Mouse (Mus musculus) forebrain, embryonic 13.5 days (tissue): ENCODE data around the gene Tbck. TPM values are rescaled to one million over a fixed set of nuclear protein-coding genes. Genes with fewer than 3 reads are reported as not detected.

Source experiments
- ATAC-seq: fragments of 200-750 bp; cut with Nextera tagmentation; 2 replicates; pipeline ENCODE4 v1.8.0; 2017
- H3K27ac ChIP-seq: fragments of 300-500 bp; sonication (generic); 2 replicates; pipeline ENCODE4 v1.5.1; 2015; ENCODE audit warnings: inconsistent platforms, mild to moderate bottlenecking, moderate library complexity
- H3K27me3 ChIP-seq: fragments of 300-500 bp; sonication (generic); 2 replicates; pipeline ENCODE4 v1.6.1; 2015; ENCODE audit warnings: mild to moderate bottlenecking, inconsistent platforms
- H3K36me3 ChIP-seq: fragments of 300-500 bp; sonication (generic); 2 replicates; pipeline ENCODE4 v1.6.1; 2015; ENCODE audit warnings: mild to moderate bottlenecking, inconsistent platforms; ENCODE audit not compliant: poor library complexity, severe bottlenecking
- H3K4me1 ChIP-seq: fragments of 300-500 bp; sonication (generic); 2 replicates; pipeline ENCODE4 v1.6.1; 2015; ENCODE audit warnings: inconsistent platforms
- H3K4me2 ChIP-seq: fragments of 300-500 bp; sonication (generic); 2 replicates; pipeline ENCODE4 v1.6.1; 2015; ENCODE audit warnings: inconsistent platforms, mild to moderate bottlenecking, moderate library complexity
- H3K4me3 ChIP-seq: fragments of 300-500 bp; sonication (generic); 2 replicates; pipeline ENCODE4 v1.5.1; 2015; ENCODE audit warnings: mild to moderate bottlenecking, inconsistent platforms
- H3K9ac ChIP-seq: fragments of 300-500 bp; sonication (generic); 2 replicates; pipeline ENCODE4 v1.6.1; 2015; ENCODE audit warnings: mild to moderate bottlenecking, inconsistent platforms
- H3K9me3 ChIP-seq: fragments of 300-500 bp; sonication (generic); replicated peaks from 2 replicates; pipeline ENCODE4 v1.6.1; 2016; ENCODE audit warnings: inconsistent platforms
- WGBS: fragments of 180-500 bp; shearing (Covaris S2); methylation state at CpG from one replicate; pipeline ENCODE4 v1.1.7; 2015; 5-methylcytosine and 5-hydroxymethylcytosine counted together
- polyA plus RNA-seq: library from polyadenylated mRNA; unstranded; fragments of >200 nt; fragmentation: Nextera tagmentation; extraction: Ambion mirVana; gene quantifications from 2 replicates; pipeline ENCODE4 v1.2.1, GENCODE M21; 2015

Tbck gene
- polyA plus RNA-seq, 1 experiment from 2014 or later: 33.0 TPM

- Histone ChIP-seq H3K9ac (no peak overlapping the region), H3K4me2 (no peak overlapping the region), H3K4me3 (no peak overlapping the region), H3K27me3 (no peaks in the 10 kb centered on the region), H3K4me1 (no peaks in the 10 kb centered on the region), H3K9me3 (no peaks in the 10 kb centered on the region), H3K36me3 (peaks cover 6% of the 10 kb centered on the region; the same call in 1 of the 2 replicates), H3K27ac (no peak overlapping the region)
- WGBS: 80% methylated on average over 5 of the region's 5 CpGs
- no peak for ATAC-seq
These were observed 127.8 kb downstream of the Tbck start for GRCm38 (mm10) chr3:132811791-132812190.

GRCm38 (mm10) chr3:132812356-132812755, 128.4 kb downstream of the Tbck start:
- ATAC-seq: no peak
- Histone ChIP-seq H3K27me3 (no peaks in the 10 kb centered on the region), H3K36me3 (peaks cover 6% of the 10 kb centered on the region; the same call in 1 of the 2 replicates), H3K9ac (no peak overlapping the region), H3K9me3 (no peaks in the 10 kb centered on the region), H3K27ac (no peak overlapping the region), H3K4me1 (no peaks in the 10 kb centered on the region), H3K4me3 (no peak overlapping the region), H3K4me2 (no peak overlapping the region)
- 88% methylated on average over 5 of the region's 5 CpGs for WGBS

GRCm38 (mm10) chr3:132813147-132813546, 129.2 kb downstream of the Tbck start:
- no peak overlapping the region for H3K4me2 ChIP-seq
- H3K36me3 ChIP-seq: peaks cover 6% of the 10 kb centered on the region; the same call in 1 of the 2 replicates
- no peak for ATAC-seq
- 92% methylated on average over 3 of the region's 3 CpGs for WGBS
- H3K27ac ChIP-seq: no peak overlapping the region
- no peaks in the 10 kb centered on the region for H3K4me1 ChIP-seq
- H3K4me3 ChIP-seq: no peak overlapping the region
- no peaks in the 10 kb centered on the region for H3K27me3 ChIP-seq
- no peak overlapping the region for H3K9ac ChIP-seq
- no peaks in the 10 kb centered on the region for H3K9me3 ChIP-seq

GRCm38 (mm10) chr3:132813706-132814497, 130.0 kb downstream of the Tbck start:
- Histone ChIP-seq H3K27me3 (no peaks in the 10 kb centered on the region), H3K4me1 (no peaks in the 10 kb centered on the region), H3K9ac (no peak overlapping the region), H3K4me3 (no peak overlapping the region), H3K9me3 (no peaks in the 10 kb centered on the region), H3K36me3 (peaks cover 6% of the 10 kb centered on the region; the same call in 1 of the 2 replicates), H3K4me2 (no peak overlapping the region), H3K27ac (no peak overlapping the region)
- ATAC-seq: no peak
- WGBS: 87% methylated on average over 9 of the region's 9 CpGs

- Histone ChIP-seq H3K36me3 (peaks cover 6% of the 10 kb centered on the region; the same call in 1 of the 2 replicates), H3K4me2 (no peak overlapping the region), H3K27me3 (no peaks in the 10 kb centered on the region), H3K9ac (no peak overlapping the region), H3K4me1 (no peaks in the 10 kb centered on the region), H3K4me3 (no peak overlapping the region), H3K27ac (no peak overlapping the region), H3K9me3 (no peaks in the 10 kb centered on the region)
- ATAC-seq: no peak
- WGBS: 96% methylated on average over 10 of the region's 10 CpGs
These were observed 131.0 kb downstream of the Tbck start for GRCm38 (mm10) chr3:132814791-132815496.

- WGBS: 96% methylated on average over 4 of the region's 4 CpGs
These were observed 131.8 kb downstream of the Tbck start for GRCm38 (mm10) chr3:132815497-132816326.

GRCm38 (mm10) chr3:132819408-132819807, 135.5 kb downstream of the Tbck start:
- Histone ChIP-seq H3K27ac (no peak overlapping the region), H3K9me3 (no peaks in the 10 kb centered on the region), H3K27me3 (no peaks in the 10 kb centered on the region), H3K4me3 (no peak overlapping the region), H3K4me1 (no peaks in the 10 kb centered on the region), H3K9ac (no peak overlapping the region), H3K36me3 (peaks cover 6% of the 10 kb centered on the region; the same call in 1 of the 2 replicates), H3K4me2 (no peak overlapping the region)
- ATAC-seq: no peak
- 81% methylated on average over 2 of the region's 2 CpGs for WGBS

More at GRCm38 (mm10) chr3:132815497-132816326, 131.8 kb downstream of the Tbck start:
- no peak overlapping the region for H3K4me2 ChIP-seq
- no peak for ATAC-seq
- H3K4me3 ChIP-seq: no peak overlapping the region
- H3K27me3 ChIP-seq: no peaks in the 10 kb centered on the region
- no peaks in the 10 kb centered on the region for H3K4me1 ChIP-seq
- H3K27ac ChIP-seq: no peak overlapping the region
- H3K9ac ChIP-seq: no peak overlapping the region
- H3K9me3 ChIP-seq: no peaks in the 10 kb centered on the region
- H3K36me3 ChIP-seq: peaks cover 6% of the 10 kb centered on the region; the same call in 1 of the 2 replicates

- WGBS: 93% methylated on average over 16 of the region's 16 CpGs
- H3K4me1 ChIP-seq: no peaks in the 10 kb centered on the region
- H3K27ac ChIP-seq: no peak overlapping the region
- ATAC-seq: no peak
- no peak overlapping the region for H3K4me3 ChIP-seq
- H3K36me3 ChIP-seq: peaks cover 19% of the 10 kb centered on the region
- no peak overlapping the region for H3K9ac ChIP-seq
- H3K9me3 ChIP-seq: no peaks in the 10 kb centered on the region
- no peak overlapping the region for H3K4me2 ChIP-seq
- no peaks in the 10 kb centered on the region for H3K27me3 ChIP-seq
These were observed 147.4 kb downstream of the Tbck start for GRCm38 (mm10) chr3:132831179-132831873.

GRCm38 (mm10) chr3:132835118-132835794, 151.3 kb downstream of the Tbck start:
- Histone ChIP-seq H3K27ac (no peak overlapping the region), H3K4me1 (no peaks in the 10 kb centered on the region), H3K36me3 (peaks cover 47% of the 10 kb centered on the region), H3K4me2 (no peak overlapping the region), H3K9me3 (no peaks in the 10 kb centered on the region), H3K27me3 (no peaks in the 10 kb centered on the region), H3K4me3 (no peak overlapping the region), H3K9ac (no peak overlapping the region)
- ATAC-seq: no peak
- WGBS: 85% methylated on average over 6 of the region's 6 CpGs

- 92% methylated on average over 4 of the region's 4 CpGs for WGBS
- Histone ChIP-seq H3K36me3 (peaks cover 46% of the 10 kb centered on the region), H3K4me2 (no peak overlapping the region), H3K9ac (no peak overlapping the region), H3K4me3 (no peak overlapping the region), H3K27me3 (no peaks in the 10 kb centered on the region), H3K9me3 (no peaks in the 10 kb centered on the region), H3K4me1 (no peaks in the 10 kb centered on the region), H3K27ac (no peak overlapping the region)
- ATAC-seq: no peak
These were observed 153.2 kb downstream of the Tbck start for GRCm38 (mm10) chr3:132837134-132837533.
